Mouse (Mus musculus): ENCODE results near the gene Uroc1. TPM values are rescaled to one million over a fixed set of nuclear protein-coding genes. Genes with fewer than 3 reads are reported as not detected.

The Uroc1 gene
- total RNA-seq (2021): not detected
- long read RNA-seq, experiment 1: 0 reads
- long read RNA-seq, experiment 2: 0 reads

DNA sequence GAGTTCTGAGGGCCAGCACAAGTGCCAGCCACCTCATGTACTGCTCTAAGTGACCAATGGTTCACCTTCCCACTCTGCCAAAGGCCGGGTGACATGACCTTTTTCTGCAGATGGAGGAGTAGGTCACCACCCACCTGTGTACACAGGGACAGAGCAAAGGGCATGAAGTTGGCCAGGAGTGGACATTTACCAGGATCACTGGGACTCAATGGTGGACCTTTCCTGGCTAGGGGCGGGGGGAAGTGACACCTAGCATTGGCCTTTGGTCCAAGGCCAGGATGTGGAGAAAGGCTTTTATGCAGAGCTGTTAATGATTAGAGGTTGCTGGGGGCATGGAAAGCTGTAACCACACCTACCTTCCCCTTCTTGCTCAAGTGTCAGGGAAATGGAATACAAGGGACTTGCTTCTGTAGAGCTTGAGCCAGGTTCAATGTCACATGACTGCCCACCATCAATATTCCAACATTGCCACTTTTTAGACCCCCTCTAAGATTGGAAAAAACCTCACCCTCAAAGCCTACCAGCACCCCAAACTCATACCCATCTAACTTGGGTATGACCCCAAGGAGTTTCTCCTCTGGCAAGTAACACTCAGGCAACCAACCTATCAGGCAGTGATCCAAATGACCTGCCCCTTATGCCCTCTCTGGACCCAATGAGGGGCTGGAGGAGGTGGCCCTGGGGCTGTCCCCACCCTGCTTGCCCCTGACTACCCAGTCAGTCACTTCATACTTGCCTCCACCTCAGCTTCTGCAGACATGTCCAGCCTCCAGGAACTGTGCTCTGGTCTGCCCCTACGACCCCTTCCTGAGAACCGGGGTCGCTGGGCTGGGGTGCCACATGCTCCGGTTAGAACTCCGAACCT lies at the start of gene Uroc1:
TSS of gene Uroc1 (plus strand) at position 724 of the 865 bp plus-strand sequence.
- intact Hi-C loops (cut with DNase I): no loop called here
- no peak for DNase-seq (ENCODE audit: low spot score in 2 of 2)

DNA sequence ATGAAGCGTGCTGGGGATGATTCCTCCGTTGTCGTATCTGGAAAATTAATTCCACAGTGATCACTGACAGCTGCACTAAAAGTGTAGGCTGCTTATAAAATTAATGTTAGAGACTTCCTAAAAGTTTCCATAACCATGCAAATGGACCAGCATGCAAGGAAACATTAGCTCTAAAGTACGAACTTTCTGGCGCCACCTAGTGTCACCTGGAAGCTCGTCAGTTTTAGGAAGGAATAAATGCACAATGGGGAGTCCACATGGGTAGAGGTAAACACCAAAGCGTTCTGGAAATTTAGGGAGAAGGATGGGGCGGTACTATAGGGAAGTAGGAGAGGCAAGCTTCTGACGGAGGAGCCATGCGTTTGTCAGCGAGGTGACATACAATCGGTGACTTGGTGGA lies 44.8 kb upstream of the Uroc1 start:
- DNase-seq (ENCODE audit: low spot score in 2 of 2): peak; percentile 7 to 9
- intact Hi-C loops (cut with DNase I): no loop called here

DNA sequence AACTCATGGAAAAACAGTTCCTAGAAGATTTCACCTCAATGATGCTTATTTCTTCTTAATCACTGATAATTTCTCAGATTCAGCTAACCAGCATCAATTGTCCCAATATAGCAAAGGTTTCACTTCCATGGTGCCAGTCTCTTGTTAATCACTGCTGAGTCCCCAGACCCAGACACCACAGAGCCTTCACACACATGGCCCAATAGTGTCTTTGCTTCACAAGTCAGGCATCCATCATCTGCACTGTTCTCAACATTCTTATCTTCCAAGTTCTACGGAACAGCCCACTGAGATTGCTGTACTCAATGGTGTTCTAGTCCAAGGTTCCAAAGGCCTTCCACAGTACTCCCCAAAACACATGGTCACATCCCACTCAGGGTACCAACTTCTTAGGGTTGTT lies 32.2 kb upstream of the Uroc1 start, which contains the start of gene BC048671:
TSS of gene BC048671 (plus strand) at position 301 of the 400 bp plus-strand sequence.
- DNase-seq (ENCODE audit: low spot score in 2 of 2): no peak
- intact Hi-C loops (cut with DNase I): no loop called here

DNA sequence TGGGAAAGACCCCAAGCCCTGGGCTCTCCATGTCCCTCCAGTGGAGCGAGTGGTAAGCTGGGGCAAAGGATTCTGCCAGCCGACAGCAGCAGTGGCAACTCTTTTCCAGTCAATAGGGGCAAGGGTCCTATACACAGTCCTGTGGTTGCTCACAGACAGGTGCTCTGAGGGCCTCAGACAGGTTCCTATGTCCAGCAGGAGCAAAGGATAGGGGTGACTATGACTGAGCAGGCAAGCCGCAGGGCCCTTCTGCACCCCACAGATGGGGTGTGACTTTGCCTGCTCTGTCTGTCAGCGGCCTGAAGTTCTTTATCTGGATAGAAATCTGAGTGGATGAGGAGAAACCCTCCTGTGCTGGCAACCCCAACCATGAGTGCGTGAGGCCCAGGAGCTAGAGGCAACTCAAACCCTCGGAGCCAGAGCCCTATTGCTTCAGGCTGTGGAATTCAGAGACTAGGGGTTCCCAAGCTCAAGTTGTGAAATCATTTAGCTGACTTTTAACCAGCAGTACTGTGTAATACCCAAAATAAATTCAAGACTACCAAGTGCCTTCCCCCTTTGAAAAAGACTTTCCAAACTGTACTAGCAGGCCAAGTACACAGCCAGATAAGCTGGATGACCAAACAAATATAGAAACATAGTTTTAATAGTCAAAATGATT lies 26.6 kb upstream of the Uroc1 start:
- DNase-seq (ENCODE audit: low spot score in 2 of 2): no peak
- intact Hi-C loops (cut with DNase I): no loop called here

GRCm38 (mm10) chr6:90308839-90309778 lies 24.0 kb upstream of the Uroc1 start:
- intact Hi-C loops (cut with DNase I): no loop called here
- DNase-seq (ENCODE audit: low spot score in 2 of 2): no peak

GRCm38 (mm10) chr6:90315961-90316360 lies 17.1 kb upstream of the Uroc1 start:
- intact Hi-C loops (cut with DNase I): no loop called here
- peak; percentile 13 to 48 for DNase-seq (ENCODE audit: low spot score in 2 of 2)

DNA sequence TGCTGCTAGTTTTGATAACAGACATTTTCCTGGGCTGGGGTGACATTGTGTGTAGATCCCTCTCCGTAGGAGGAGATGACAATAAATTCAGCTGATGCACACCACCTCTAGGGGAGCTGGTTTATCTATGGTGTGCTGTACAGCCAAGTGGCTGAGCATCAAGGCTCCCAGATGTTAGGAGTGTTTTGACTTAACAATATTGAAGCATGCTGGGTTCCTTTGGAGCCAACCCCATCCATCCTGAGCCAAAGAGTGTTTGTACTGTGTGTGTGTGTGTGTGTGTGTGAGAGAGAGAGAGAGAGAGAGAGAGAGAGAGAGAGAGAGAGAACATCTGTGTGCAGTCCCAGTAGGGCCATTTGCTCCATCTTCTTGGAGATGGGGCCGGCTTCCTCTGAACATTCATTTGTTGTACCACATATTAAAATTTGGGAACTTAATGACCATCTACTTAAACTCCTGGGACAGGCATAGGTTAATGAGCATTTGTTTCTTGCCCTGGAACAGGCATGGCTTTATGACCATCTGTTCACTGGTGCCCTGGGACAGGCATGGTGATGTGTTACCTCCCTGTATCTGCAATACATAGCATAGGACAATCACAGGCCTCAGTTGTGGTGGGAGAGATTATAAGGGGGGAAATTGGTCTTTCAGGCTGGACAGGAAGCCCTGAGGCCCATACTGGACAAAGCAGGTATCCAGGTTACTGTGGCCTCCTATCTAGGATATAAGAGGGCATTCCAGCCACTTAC lies 15.4 kb upstream of the Uroc1 start:
- DNase-seq (ENCODE audit: low spot score in 2 of 2): no peak
- intact Hi-C loops (cut with DNase I): no loop called here

- no peak for DNase-seq (ENCODE audit: low spot score in 2 of 2)
- intact Hi-C loops (cut with DNase I): no loop called here
These were observed 14.1 kb upstream of the Uroc1 start for GRCm38 (mm10) chr6:90319019-90319418.

DNA sequence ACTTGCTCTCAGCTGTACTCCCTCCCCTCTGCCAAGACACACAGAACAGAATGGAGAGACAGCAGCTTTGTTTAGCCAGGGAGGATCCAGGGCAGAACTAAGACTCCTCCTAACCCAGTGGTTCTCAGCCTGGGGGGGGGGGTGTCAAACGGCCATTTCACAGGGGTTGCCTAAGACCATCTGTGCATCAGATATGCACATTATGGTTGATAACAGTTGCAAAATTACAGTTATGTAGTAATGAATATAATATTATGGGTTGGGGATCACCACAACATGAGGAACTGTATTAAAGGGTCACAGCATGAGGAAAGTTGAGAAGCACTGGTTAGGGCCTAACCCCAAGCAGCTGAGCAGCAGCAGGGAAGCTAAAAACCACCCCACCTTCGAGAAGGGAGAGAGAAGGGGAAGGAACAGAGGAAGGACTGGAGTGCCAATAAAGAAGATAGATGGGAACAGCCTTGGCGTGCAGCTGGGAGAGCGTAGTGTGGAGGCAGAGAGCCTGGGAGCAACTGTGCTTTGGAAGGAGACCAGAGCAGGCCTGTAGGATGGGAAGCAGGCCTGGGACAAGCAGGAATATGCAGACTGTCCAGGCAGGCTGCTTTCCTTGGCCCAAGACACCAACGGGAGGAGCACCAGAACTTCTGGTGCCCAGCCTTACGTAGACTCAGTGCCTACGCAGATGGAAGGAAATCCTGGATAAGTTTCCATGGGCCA lies 13.5 kb upstream of the Uroc1 start:
- intact Hi-C loops (cut with DNase I): loop anchor here (10.0 kb wide), 1 partner anchor 645 kb away; no protein-coding TSS in a partner anchor

GRCm38 (mm10) chr6:90320429-90320828 lies 12.7 kb upstream of the Uroc1 start:
- no peak for DNase-seq (ENCODE audit: low spot score in 2 of 2)
- intact Hi-C loops (cut with DNase I): loop anchor here (10.0 kb wide), 1 partner anchor 646 kb away; no protein-coding TSS in a partner anchor

More for the DNA sequence above, 13.5 kb upstream of the Uroc1 start:
- no peak for DNase-seq (ENCODE audit: low spot score in 2 of 2)

DNA sequence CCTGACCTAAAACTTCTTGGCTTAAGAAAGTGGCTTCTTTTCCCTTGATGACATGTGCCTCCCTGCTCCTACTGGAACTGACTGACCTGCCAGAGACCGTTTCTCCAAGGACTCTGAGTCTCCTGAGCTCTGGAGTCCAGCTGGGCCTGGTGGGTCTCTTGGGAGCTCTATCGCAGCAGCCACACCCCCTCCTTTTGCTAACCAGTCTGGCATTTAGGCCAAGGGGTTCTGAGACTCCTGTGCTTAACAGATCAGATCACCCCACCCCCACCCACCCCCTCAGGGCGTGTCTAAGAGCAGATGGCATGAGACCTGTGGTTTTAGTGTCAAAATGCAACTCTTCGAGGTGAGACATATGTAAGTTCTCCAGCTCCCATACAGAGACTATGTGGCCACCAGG lies 11.3 kb upstream of the Uroc1 start:
- intact Hi-C loops (cut with DNase I): loop anchor here (10.0 kb wide), 1 partner anchor 647 kb away; no protein-coding TSS in a partner anchor
- no peak for DNase-seq (ENCODE audit: low spot score in 2 of 2)

DNA sequence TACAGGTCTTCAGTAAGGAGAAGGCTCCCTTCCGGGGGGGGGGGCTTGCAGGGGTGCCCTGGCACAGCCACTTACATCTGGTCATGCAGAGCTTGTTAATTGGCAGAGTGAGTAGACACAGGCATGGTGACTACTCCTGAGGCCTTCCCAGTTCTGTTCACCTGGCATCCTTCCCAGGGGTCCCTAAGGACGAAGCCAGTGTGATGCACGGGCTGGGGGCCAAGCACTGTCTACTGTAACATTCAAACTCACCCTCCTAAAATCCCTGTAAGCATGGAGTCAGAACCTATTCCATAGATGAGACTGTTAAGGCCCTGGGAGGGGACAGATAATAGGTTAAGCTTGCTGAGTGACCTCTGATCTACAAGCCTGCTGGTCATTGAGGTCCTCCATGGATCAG lies 9.1 kb upstream of the Uroc1 start:
- no peak for DNase-seq (ENCODE audit: low spot score in 2 of 2)
- intact Hi-C loops (cut with DNase I): loop anchor here (10.0 kb wide), 1 partner anchor 649 kb away; no protein-coding TSS in a partner anchor

- intact Hi-C loops (cut with DNase I): loop anchor here (10.0 kb wide), 1 partner anchor 650 kb away; no protein-coding TSS in a partner anchor
- no peak for DNase-seq (ENCODE audit: low spot score in 2 of 2)
These were observed 8.6 kb upstream of the Uroc1 start for GRCm38 (mm10) chr6:90324463-90324862.

DNA sequence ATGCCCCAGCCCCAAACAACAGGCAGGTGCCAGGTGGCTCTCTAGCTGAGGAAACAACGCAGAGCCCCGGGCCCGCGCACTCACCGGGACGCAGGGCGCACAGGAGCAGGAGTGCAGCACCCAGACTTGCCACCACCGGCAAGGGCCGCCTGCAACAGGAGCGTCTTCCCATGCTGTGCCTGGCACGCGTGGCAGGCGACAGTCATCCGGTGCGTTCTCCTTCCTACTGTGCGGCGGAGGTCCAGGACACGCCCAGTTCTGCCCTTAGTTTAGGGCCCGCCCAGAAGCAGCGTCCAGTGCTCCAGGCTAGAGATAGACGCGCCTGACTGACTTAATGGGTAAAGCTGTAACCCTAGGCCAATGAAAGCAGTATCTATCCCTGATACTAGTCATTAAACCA lies 8.1 kb upstream of the Uroc1 start, which contains the start of gene Chst13:
TSS of gene Chst13 (minus strand) at position 195 of the 400 bp plus-strand sequence.
- intact Hi-C loops (cut with DNase I): loop anchor here (10.0 kb wide), 1 partner anchor 650 kb away; no protein-coding TSS in a partner anchor
- DNase-seq (ENCODE audit: low spot score in 2 of 2): no peak

DNA sequence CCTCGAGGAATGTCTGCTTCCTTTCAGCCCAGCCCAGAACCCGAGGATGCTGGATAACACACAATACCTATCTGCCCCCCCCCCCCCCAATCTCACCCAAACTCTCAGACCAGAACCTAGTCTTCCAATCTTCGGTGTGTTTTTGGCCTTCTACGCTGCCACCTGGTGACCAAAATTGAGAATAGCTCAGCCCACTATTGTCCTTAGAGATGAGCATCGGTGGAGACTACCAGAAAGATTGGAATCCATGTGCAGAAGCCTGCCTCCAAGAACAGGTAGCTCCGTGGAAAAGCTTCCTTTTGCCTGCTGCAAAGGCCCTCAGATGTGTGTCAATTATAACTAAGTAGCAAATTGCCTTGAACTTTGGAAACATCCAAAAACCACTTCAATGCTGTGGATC lies 5.4 kb upstream of the Uroc1 start:
- peak; percentile 49 to 59 for DNase-seq (ENCODE audit: low spot score in 2 of 2)
- intact Hi-C loops (cut with DNase I): loop anchor here (10.0 kb wide), 1 partner anchor 653 kb away; no protein-coding TSS in a partner anchor

GRCm38 (mm10) chr6:90329953-90330352 lies 3.1 kb upstream of the Uroc1 start:
- DNase-seq (ENCODE audit: low spot score in 2 of 2): peak; percentile 54 to 57
- intact Hi-C loops (cut with DNase I): loop anchor here (10.0 kb wide), 1 partner anchor 655 kb away; no protein-coding TSS in a partner anchor

DNA sequence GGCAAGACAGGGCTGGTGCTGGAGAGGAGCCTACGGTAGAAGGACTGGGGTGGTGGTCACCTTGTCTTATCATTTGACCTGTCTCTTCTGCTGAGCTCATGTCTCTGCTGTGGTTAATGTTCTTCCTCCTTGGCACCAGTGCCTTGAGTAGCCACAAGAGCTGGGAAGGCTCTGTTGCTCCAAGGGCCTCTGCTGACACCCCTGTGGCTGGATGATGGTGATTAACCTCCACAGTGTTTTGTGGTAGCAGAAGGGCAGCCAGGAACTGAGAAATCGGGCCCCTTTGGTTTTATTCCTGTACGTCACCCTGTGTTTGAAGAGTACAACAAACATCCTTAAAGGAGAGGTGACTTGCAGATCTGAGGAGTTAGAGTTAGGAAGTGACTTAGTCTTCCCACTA lies 1.2 kb downstream of the Uroc1 start:
- DNase-seq (ENCODE audit: low spot score in 2 of 2): no peak
- intact Hi-C loops (cut with DNase I): no loop called here

DNA sequence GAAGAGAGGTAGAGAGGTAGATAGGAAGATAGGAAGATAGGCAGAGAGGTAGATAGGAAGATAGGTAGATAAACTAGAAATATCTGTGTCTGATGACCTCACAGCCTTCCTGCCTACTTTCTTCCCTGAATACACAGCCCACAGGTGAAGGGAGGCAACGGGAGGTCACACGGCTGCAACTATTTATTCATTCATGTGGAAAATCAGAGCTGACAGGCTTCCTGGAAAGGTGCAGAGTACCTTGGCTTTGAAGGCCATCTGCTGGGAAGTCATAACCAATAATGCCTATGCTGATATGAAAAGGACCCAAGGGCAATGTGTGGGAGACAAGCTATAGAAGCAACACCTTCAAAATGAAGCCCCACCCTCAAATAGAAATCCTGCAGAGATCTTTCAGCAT lies 9.3 kb downstream of the Uroc1 start:
- intact Hi-C loops (cut with DNase I): no loop called here
- DNase-seq (ENCODE audit: low spot score in 2 of 2): no peak

All from left cerebral cortex, postnatal 14 days (tissue).